Mouse (Mus musculus) brain, embryonic 14.5 days (tissue): ENCODE measurements at regions not wholly inside any gene's neighbourhood (a gene's known extent, or its start where the extent isn't known, plus 50 kb on each side); places are given as distances from the start of the nearest gene placed in this dataset.

Experiments
- CTCF ChIP-seq: fragments of 200-500 bp; IDR thresholded peaks from 2 replicates; pipeline ENCODE4 v1.5.1; 2012; ENCODE audit warnings: inconsistent platforms, mild to moderate bottlenecking, moderate library complexity, borderline replicate concordance; ENCODE audit not compliant: insufficient read depth, insufficient read length; ENCODE audit errors: extremely low read depth
- POLR2A ChIP-seq: fragments of 200-500 bp; IDR thresholded peaks from 2 replicates; pipeline ENCODE4 v1.6.1; 2012; ENCODE audit warnings: mild to moderate bottlenecking, inconsistent platforms, borderline replicate concordance; ENCODE audit not compliant: poor library complexity, insufficient read depth, insufficient read length, severe bottlenecking; ENCODE audit errors: extremely low read depth

- TF ChIP-seq CTCF (no peak), POLR2A (no peak)
These were observed 602.8 kb downstream of the Plekhb2 start for GRCm38 (mm10) chr1:35452441-35453107.
